Mouse (Mus musculus) natural killer cell, adult 2 months (primary cell): ENCODE measurements around the gene Ssxb8.
"Not testable (repeated sequence)": the region's sequence is repeated elsewhere in the genome, so short reads cannot be mapped to it uniquely, and the experiment has no call there.

Source experiments
- DNase-seq, 2 experiments: peaks; one replicate each; pipeline ENCODE4 v3.0.0; 2022; ENCODE audit warnings: low spot score in 2 of 2

Ssxb8 gene

DNA sequence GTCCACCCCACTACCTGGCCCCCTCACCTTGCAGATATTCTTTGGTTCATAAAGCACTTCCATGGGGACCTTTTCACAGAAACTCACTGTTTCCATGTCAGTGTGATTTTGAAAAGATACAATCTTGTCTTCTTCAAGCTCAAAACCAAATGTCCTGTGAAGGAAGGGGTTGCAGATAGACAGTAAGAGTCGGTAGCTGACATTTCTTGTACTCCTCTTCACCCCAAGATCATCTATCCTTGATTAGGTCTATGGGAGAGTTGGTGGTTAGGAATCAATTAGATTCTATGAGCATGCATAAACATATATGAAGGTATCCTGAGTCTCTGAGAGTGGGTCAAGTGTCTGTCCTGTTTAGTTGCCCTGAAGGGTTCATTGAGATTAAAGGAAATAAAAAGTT, at the start of gene Ssxb8:
Ssxb8 (minus strand) TSS at position 101 of the 400 bp plus-strand sequence.
- not testable (repeated sequence) for DNase-seq

DNA sequence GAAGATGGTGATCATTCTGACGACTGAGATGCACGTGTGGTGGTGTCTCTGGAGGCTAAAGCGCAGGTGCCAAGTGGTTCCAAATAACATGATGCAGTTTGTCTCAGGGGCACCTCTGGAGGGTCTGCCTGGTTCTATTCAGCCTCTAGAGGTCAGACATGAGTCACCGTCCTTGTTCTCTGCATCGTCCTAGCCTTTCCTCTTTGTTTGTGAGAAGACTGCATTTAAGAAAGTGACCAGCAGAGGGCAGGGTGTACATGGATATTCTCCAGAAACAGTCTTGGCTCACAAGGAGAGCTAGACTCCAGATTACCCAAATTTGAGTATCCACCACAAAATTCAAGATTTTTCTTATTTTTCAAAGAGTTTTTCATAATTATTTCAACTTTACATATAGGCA, 42.3 kb upstream of the Ssxb8 start:
- no peak for DNase-seq

DNA sequence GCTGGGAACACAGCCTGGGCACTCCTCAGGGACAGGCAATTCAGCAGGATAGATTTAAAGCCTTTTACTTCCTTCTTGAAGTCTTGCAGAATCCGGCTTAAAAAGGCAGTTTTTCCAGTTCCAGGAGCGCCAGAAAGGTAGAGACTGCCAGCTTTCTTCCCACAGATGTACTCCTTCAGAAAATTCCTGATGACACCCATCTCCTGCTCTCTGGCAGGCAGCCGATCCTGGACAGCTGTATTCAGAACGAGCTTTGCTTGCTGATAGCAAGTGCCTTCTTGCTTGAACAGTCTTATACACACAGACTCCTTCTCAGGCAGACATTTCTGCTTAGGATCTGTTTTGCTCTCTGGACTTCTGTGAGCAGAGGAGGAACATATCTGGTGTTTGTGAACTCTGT, 27.6 kb downstream of the Ssxb8 start:
- DNase-seq, result no peak
